Mouse (Mus musculus) layer of hippocampus, postnatal 14 days (tissue): ENCODE measurements around the gene Rad23a. TPM values are rescaled to one million over a fixed set of nuclear protein-coding genes. Genes with fewer than 3 reads are reported as not detected.

Source experiments
- DNase-seq, 2 experiments: peaks; one replicate each; pipeline ENCODE4 v3.0.0; 2021 to 2022; ENCODE audit warnings: low spot score in 2 of 2, mixed read lengths in 1 of 2
- total RNA-seq, 2 experiments: library from RNA; stranded (reverse); gene quantifications; 2 replicates each; pipeline ENCODE4 v1.2.3; 2021

The Rad23a gene
- total RNA-seq, 2 experiments from 2014 or later = 59.4 to 64.8 TPM

- peak; percentile 70 for DNase-seq
These were observed 25.7 kb downstream of the Rad23a start for GRCm38 (mm10) chr8:84814555-84815441.

GRCm38 (mm10) chr8:84814240-84814554 is 26.3 kb downstream of the Rad23a start:
- DNase-seq = peak in 1 of 2 experiments; percentile 76

- no peak for DNase-seq
These were observed 26.6 kb downstream of the Rad23a start for GRCm38 (mm10) chr8:84813830-84814229.

- DNase-seq = peak; percentile 85 to 93
These were observed 27.4 kb downstream of the Rad23a start for GRCm38 (mm10) chr8:84813059-84813458.

- no peak for DNase-seq
These were observed 29.2 kb downstream of the Rad23a start for GRCm38 (mm10) chr8:84811303-84811702.

- DNase-seq = peak; percentile 97 to 98
These were observed 29.6 kb downstream of the Rad23a start for GRCm38 (mm10) chr8:84810896-84811295.

GRCm38 (mm10) chr8:84809941-84810280 is 30.6 kb downstream of the Rad23a start:
- no peak for DNase-seq

GRCm38 (mm10) chr8:84809109-84809940 is 31.1 kb downstream of the Rad23a start:
- no peak for DNase-seq

- no peak for DNase-seq
These were observed 34.4 kb downstream of the Rad23a start for GRCm38 (mm10) chr8:84806031-84806430.

- peak in 1 of 2 experiments; percentile 65 for DNase-seq
These were observed 40.2 kb downstream of the Rad23a start, which contains the start of gene Nfix for GRCm38 (mm10) chr8:84799999-84800831. Nfix (minus strand) TSS chr8:84800344.

- DNase-seq = peak in 1 of 2 experiments; percentile 73
These were observed 41.1 kb downstream of the Rad23a start for GRCm38 (mm10) chr8:84799136-84799931.

GRCm38 (mm10) chr8:84798446-84799135 is 41.9 kb downstream of the Rad23a start:
- DNase-seq = no peak

GRCm38 (mm10) chr8:84797971-84798370 is 42.5 kb downstream of the Rad23a start:
- peak; percentile 77 to 78 for DNase-seq

- DNase-seq = no peak
These were observed 43.1 kb downstream of the Rad23a start for GRCm38 (mm10) chr8:84797256-84797797.

- peak; percentile 68 to 77 for DNase-seq
These were observed 46.0 kb downstream of the Rad23a start for GRCm38 (mm10) chr8:84794486-84794885.

GRCm38 (mm10) chr8:84793791-84794485 is 46.5 kb downstream of the Rad23a start:
- DNase-seq = peak; percentile 82 to 90

GRCm38 (mm10) chr8:84793134-84793533 is 47.3 kb downstream of the Rad23a start:
- peak in 1 of 2 experiments; percentile 65 for DNase-seq

GRCm38 (mm10) chr8:84792429-84792947 is 48.0 kb downstream of the Rad23a start:
- DNase-seq = no peak
